Mouse (Mus musculus): ENCODE measurements around the gene Gm28035.

GRCm38 (mm10) chr2:30215493-30215892, 24.9 kb upstream of the Gm28035 start:
- TF ChIP-seq CTCF (IDR thresholded peaks at IDR 0.05; ENCODE audit: low read depth) (no peak), EP300 (optimal IDR thresholded peaks at IDR 0.05) (no peak)
